Mouse (Mus musculus) neural tube, embryonic 12.5 days (tissue): ENCODE results near the gene Rab11b. TPM values are rescaled to one million over a fixed set of nuclear protein-coding genes. Genes with fewer than 3 reads are reported as not detected.
A peak's percentile ranks its signal among the peaks of the same experiment; 100 is the strongest.

Experiments
- ATAC-seq: fragments of 200-750 bp; cut with Nextera tagmentation; 2 replicates; pipeline ENCODE4 v1.8.0; 2017; ENCODE audit warnings: low read depth, mild to moderate bottlenecking, moderate TSS enrichment, moderate library complexity; ENCODE audit not compliant: low FRiP score
- H3K27ac ChIP-seq: fragments of 300-500 bp; sonication (generic); 2 replicates; pipeline ENCODE4 v1.5.1; 2016
- H3K27me3 ChIP-seq: fragments of 300-500 bp; sonication (generic); replicated peaks from 2 replicates; pipeline ENCODE4 v1.6.1; 2016; ENCODE audit warnings: mild to moderate bottlenecking
- H3K36me3 ChIP-seq: fragments of 300-500 bp; sonication (generic); 2 replicates; pipeline ENCODE4 v1.6.1; 2016; ENCODE audit warnings: mild to moderate bottlenecking
- H3K4me1 ChIP-seq: fragments of 300-500 bp; sonication (generic); 2 replicates; pipeline ENCODE4 v1.6.1; 2016
- H3K4me2 ChIP-seq: fragments of 300-500 bp; sonication (generic); replicated peaks from 2 replicates; pipeline ENCODE4 v1.6.1; 2016; ENCODE audit warnings: mild to moderate bottlenecking
- H3K4me3 ChIP-seq: fragments of 300-500 bp; sonication (generic); 2 replicates; pipeline ENCODE4 v1.5.1; 2016
- H3K9ac ChIP-seq: fragments of 300-500 bp; sonication (generic); 2 replicates; pipeline ENCODE4 v1.6.1; 2016; ENCODE audit warnings: mild to moderate bottlenecking
- H3K9me3 ChIP-seq: fragments of 300-500 bp; sonication (generic); 2 replicates; pipeline ENCODE4 v1.6.1; 2016; ENCODE audit warnings: mild to moderate bottlenecking
- WGBS: fragments of 180-500 bp; shearing (Covaris S2); methylation state at CpG from one replicate; pipeline ENCODE4 v1.1.7; 2016; 5-methylcytosine and 5-hydroxymethylcytosine counted together
- polyA plus RNA-seq: library from polyadenylated mRNA; unstranded; fragments of >200 nt; fragmentation: Nextera tagmentation; extraction: Ambion mirVana; gene quantifications from 2 replicates; pipeline ENCODE4 v1.2.1, GENCODE M21; 2016

Gene Rab11b
- 412 and 463 TPM in 2 replicates for polyA plus RNA-seq

DNA sequence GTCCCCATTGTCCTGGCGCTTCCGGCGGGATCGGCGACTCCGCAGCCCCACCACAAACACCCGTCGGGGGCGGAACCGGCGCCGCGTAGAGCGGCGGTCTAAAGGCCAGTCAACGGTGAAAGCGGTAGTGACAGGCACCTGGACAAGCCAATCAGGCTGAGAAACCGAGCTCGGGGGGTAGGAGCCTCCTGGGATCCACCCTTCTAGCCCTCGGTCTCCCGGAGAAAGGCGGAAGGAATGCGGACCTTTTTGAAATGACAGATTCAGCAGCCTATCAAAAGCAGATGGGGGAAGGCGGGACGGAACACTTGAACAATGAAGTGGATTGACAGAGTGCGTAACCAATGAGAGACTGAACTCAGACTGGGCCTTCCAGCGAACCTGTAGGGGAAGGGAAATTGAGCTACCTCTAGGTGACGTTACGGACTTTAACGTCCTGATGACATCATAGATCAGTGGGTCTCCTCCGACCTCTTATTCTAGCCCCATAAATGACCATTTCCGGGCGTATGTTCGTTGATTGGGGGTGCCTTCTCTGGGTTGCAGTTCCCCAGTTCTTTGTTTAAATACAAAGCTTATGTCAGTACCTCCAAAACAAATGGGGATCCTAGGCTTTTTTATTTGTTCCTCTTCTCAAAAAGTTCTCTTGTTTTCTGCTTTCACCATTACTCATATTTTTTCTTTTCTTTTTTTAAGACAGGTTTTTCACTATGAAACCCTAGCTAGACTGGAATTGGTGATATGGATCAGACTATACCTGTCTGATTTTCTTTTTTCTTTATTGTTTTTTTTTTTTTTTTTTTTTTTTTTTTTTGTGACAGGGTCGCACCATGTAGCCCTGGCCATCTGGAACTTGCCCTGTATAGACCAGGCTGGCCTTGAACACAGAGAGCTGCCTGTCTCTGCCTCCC, at the start of gene Rab11b:
Gene Rab11b, minus strand, starts transcription at position 276 of the 911 bp plus-strand sequence.
- 3% methylated on average over 35 of the region's 35 CpGs for WGBS
- H3K36me3 ChIP-seq = peaks cover 4% of the 10 kb centered on the region; the same call in 1 of the 2 replicates
- peak within 1 kb of the TSS; percentile 73 for H3K4me3 ChIP-seq
- peaks cover 36% of the 10 kb centered on the region for H3K4me1 ChIP-seq
- H3K4me2 ChIP-seq = peak within 1 kb of the TSS; percentile 72
- H3K27ac ChIP-seq = peak within 1 kb of the TSS; percentile 97
- peak; percentile 99 for ATAC-seq
- H3K9me3 ChIP-seq = no peaks in the 10 kb centered on the region
- H3K9ac ChIP-seq = peak within 1 kb of the TSS; percentile 91
- H3K27me3 ChIP-seq = no peaks in the 10 kb centered on the region

DNA sequence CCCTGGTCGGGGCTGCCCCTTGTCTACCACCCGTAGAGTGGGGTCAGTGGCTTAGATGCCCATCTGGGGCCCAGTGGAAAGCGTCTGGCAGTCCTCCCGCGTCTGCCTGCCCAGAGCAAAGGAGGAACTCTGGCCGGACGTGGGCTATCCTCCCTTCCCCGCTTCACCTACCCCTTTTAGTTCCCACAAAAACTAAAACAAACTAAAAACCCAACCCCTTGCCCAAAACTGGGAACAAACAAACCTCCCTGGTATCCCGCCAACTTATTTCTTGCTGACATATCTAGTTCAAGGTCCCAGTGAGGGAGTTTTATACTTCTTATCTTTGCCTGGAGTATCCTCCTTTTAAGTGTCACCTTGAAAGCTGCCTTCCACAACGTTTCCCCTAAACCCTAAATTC, 47.9 kb upstream of the Rab11b start:
- H3K9me3 ChIP-seq = no peaks in the 10 kb centered on the region
- H3K27ac ChIP-seq = no peak overlapping the region
- 50% methylated on average over 10 of the region's 10 CpGs for WGBS
- no peaks in the 10 kb centered on the region for H3K36me3 ChIP-seq
- ATAC-seq = no peak
- no peak overlapping the region for H3K4me2 ChIP-seq
- H3K4me3 ChIP-seq = no peak overlapping the region
- peaks cover 10% of the 10 kb centered on the region for H3K27me3 ChIP-seq
- H3K9ac ChIP-seq = no peak overlapping the region
- peaks cover 8% of the 10 kb centered on the region for H3K4me1 ChIP-seq

DNA sequence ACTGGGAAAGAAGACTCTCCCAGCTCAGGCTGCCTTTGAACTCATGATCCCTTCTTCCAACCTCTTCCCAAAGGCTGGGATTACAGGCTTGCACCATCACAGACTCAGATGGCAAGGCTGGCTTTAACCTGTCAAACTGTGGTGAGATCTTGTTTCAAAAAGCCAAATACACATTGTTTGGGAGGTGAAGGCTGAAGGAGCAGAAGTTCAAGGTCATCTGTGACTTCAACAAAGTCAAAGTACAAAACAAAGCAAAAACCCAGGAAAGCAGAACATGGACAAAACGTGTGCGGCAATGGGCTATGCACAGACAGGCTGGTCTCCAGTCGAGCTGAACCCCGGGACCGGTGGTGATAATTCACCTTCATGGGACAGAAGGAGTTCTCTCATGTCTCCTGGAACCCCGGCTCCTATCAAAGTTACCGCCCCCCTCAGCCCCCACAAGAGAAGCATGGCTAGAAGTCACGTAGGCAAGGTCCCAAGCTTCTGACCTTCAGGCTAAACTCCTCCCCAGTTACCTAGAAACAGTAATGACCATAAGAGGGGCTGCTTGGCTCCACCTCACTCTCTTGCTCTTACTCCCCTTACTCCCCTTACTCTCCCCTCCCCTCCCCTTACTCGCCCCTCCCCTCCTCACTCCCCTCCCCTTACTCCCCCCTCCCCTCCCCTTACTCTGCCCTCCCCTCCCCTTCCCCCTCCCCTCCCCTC, 47.0 kb upstream of the Rab11b start:
- no peak for ATAC-seq
- H3K27ac ChIP-seq = no peak overlapping the region
- no peaks in the 10 kb centered on the region for H3K36me3 ChIP-seq
- no peak overlapping the region for H3K9ac ChIP-seq
- H3K4me2 ChIP-seq = no peak overlapping the region
- H3K4me3 ChIP-seq = no peak overlapping the region
- peaks cover 8% of the 10 kb centered on the region for H3K4me1 ChIP-seq
- peaks cover 8% of the 10 kb centered on the region for H3K27me3 ChIP-seq
- H3K9me3 ChIP-seq = no peaks in the 10 kb centered on the region
- WGBS = 61% methylated on average over 8 of the region's 9 CpGs

DNA sequence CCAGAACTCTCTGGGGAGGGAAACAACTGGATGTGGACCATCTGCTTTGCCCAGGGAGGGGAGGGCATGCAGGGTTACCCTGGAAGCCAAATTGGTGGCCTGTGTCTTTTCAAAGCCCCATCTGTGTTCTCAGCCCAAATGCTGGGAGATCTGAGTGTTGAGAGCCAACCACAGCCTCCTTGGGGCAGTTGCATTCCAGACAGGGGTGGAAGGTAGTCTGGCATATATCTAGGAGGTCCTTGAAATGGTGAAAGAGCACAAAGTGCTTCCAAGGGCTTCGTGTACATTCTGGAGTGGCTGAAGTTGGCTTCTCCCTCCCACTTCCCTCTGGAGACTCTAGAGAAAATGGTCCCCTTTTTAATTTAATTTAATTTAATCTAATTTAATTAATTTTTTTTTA, 44.4 kb upstream of the Rab11b start:
- no peaks in the 10 kb centered on the region for H3K4me1 ChIP-seq
- H3K27ac ChIP-seq = no peak overlapping the region
- H3K27me3 ChIP-seq = no peaks in the 10 kb centered on the region
- WGBS = 77% methylated on average over 1 of the region's 1 CpGs
- ATAC-seq = no peak
- no peak overlapping the region for H3K9ac ChIP-seq
- H3K4me3 ChIP-seq = no peak overlapping the region
- H3K36me3 ChIP-seq = no peaks in the 10 kb centered on the region
- no peak overlapping the region for H3K4me2 ChIP-seq
- no peaks in the 10 kb centered on the region for H3K9me3 ChIP-seq

DNA sequence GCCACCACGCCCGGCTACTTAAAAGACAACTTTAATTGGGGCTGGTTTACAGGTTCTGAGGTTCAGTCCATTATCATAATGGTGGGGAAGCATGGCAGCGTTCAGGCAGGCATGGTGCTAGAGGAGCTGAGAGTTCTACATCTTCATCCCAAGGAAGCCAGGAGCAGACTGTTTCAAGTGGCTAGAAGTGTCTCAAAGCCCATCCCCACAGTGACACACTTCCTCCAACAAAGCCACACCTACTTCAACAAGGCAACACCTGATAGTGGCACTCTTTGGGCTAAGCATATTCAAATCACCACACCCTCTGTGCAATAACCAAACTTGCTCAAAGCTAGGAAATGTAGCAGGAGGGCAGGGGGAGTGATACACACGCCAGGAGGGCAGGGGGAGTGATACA, 43.9 kb upstream of the Rab11b start:
- WGBS = 59% methylated on average over 4 of the region's 4 CpGs
- no peak for ATAC-seq
- H3K27ac ChIP-seq = no peak overlapping the region
- no peaks in the 10 kb centered on the region for H3K27me3 ChIP-seq
- H3K9me3 ChIP-seq = no peaks in the 10 kb centered on the region
- no peak overlapping the region for H3K4me3 ChIP-seq
- no peak overlapping the region for H3K4me2 ChIP-seq
- no peak overlapping the region for H3K9ac ChIP-seq
- H3K36me3 ChIP-seq = no peaks in the 10 kb centered on the region
- no peaks in the 10 kb centered on the region for H3K4me1 ChIP-seq

DNA sequence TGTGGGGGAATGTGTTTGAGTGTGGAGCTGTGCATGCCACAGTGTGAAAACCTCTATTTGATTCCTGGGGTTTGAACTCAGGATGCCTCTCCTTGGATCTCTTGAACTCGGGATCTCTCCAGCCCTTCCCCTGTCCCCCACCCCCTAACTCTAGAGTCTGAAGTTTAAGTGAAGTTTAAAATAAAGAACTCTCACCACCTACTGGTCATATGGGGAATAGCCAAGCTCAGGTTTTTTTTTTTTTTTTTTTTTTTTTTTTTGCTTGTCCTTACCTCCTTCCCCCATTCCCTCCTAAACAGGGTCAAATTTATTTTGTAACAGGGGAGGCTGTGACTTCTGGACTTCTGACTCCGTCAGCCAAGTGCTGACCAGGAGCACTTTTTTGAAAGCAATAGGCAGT, 41.9 kb upstream of the Rab11b start:
- H3K36me3 ChIP-seq = no peaks in the 10 kb centered on the region
- ATAC-seq = no peak
- H3K4me2 ChIP-seq = no peak overlapping the region
- no peak overlapping the region for H3K27ac ChIP-seq
- no peaks in the 10 kb centered on the region for H3K4me1 ChIP-seq
- no peak overlapping the region for H3K9ac ChIP-seq
- no peak overlapping the region for H3K4me3 ChIP-seq
- no peaks in the 10 kb centered on the region for H3K9me3 ChIP-seq
- WGBS = 12% methylated on average over 2 of the region's 2 CpGs
- H3K27me3 ChIP-seq = no peaks in the 10 kb centered on the region

DNA sequence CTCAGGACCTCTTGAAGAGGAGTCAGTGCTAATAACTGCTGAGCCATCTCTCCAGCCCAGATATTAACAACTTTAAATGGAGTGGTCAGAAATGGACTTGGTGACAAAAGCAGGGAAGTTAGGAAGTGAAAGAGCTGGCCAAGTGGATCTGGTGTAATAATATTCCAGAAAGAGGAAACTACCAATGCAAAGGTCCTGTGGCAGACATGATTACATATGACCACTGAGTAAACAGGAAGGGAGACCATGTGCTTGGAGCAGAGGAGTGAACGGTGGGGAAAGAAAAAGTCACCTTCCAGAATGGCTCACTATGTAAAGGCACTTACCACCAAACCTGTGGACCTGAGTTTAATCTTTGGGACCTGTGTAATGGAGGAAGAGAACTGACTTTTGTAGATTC, 38.9 kb upstream of the Rab11b start:
- Histone ChIP-seq H3K27ac (no peak overlapping the region), H3K9ac (no peak overlapping the region), H3K4me1 (no peaks in the 10 kb centered on the region), H3K27me3 (no peaks in the 10 kb centered on the region), H3K9me3 (no peaks in the 10 kb centered on the region), H3K36me3 (no peaks in the 10 kb centered on the region), H3K4me3 (no peak overlapping the region), H3K4me2 (no peak overlapping the region)
- ATAC-seq = no peak
- WGBS = 77% methylated on average over 1 of the region's 1 CpGs

DNA sequence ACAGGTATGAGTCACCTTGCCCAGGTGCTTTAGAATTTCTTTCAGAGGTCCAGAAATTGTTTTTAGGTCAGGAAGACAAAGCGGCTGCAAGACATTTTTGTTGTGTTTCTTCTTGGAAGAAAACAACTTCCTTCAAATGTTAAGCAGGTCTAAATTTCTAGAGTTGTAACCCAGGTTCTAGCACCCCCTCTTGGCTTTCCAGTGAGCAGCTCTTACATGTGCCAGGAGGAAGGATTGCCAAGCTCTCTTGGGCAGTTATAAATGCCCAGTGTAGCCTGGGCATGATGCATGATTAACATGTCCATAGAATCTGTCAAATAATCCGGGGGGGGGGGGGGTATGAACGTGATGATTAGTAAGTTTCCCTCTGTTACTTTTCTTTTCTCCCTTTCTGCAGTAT, 38.0 kb upstream of the Rab11b start:
- H3K27ac ChIP-seq = no peak overlapping the region
- H3K9me3 ChIP-seq = no peaks in the 10 kb centered on the region
- no peaks in the 10 kb centered on the region for H3K27me3 ChIP-seq
- ATAC-seq = no peak
- H3K4me3 ChIP-seq = no peak overlapping the region
- H3K4me2 ChIP-seq = no peak overlapping the region
- WGBS = 57% methylated on average over 3 of the region's 3 CpGs
- H3K36me3 ChIP-seq = no peaks in the 10 kb centered on the region
- H3K9ac ChIP-seq = no peak overlapping the region
- no peaks in the 10 kb centered on the region for H3K4me1 ChIP-seq

DNA sequence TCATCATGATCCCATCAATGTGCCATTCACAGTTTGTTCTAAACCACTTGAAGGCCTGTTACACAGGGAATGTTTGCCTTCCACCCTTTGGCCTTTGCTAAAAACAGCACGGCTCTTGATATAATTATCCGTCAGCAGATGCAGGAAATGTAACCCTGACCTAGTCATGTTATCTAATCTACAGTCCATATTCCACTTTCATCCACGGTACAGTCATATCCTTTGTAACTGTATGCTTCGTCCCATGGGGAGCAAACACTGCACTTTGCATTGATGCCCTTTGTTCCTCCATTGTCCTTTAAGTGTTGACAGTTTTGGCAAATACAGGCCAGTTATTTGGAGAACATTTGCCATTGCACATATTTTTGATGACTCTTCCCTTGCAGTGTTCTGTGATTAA, 28.4 kb upstream of the Rab11b start:
- Histone ChIP-seq H3K4me1 (no peaks in the 10 kb centered on the region), H3K4me3 (no peak overlapping the region), H3K27me3 (no peaks in the 10 kb centered on the region), H3K9ac (no peak overlapping the region), H3K27ac (no peak overlapping the region), H3K9me3 (no peaks in the 10 kb centered on the region), H3K36me3 (no peaks in the 10 kb centered on the region), H3K4me2 (no peak overlapping the region)
- WGBS = 84% methylated on average over 4 of the region's 4 CpGs
- ATAC-seq = no peak

DNA sequence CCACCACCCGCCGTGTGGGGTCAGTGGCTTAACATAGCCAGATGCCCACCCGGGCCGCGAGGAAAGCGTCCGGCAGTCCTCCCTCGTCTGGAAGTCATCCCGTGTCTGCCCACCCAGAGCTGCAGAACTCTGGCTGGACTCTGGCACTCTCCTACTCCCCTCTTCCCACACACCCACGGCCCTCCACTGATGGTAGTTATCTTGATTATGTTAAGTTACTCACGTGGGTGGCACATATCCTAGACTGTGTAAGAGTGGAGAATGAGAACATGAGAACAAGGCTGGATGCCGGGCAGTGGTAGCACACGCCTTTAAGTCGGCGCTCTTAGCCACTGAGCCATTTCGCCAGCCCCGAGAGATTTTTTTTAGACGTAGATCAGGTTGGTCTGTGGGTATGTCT, 26.0 kb upstream of the Rab11b start:
- no peak overlapping the region for H3K4me3 ChIP-seq
- H3K9ac ChIP-seq = no peak overlapping the region
- ATAC-seq = no peak
- no peaks in the 10 kb centered on the region for H3K36me3 ChIP-seq
- no peaks in the 10 kb centered on the region for H3K9me3 ChIP-seq
- peaks cover 3% of the 10 kb centered on the region for H3K4me1 ChIP-seq
- H3K27me3 ChIP-seq = 0 out of 2 replicates have a peak, but pooled peaks cover 5% of the 10 kb centered on the region
- no peak overlapping the region for H3K4me2 ChIP-seq
- no peak overlapping the region for H3K27ac ChIP-seq
- 88% methylated on average over 18 of the region's 18 CpGs for WGBS

DNA sequence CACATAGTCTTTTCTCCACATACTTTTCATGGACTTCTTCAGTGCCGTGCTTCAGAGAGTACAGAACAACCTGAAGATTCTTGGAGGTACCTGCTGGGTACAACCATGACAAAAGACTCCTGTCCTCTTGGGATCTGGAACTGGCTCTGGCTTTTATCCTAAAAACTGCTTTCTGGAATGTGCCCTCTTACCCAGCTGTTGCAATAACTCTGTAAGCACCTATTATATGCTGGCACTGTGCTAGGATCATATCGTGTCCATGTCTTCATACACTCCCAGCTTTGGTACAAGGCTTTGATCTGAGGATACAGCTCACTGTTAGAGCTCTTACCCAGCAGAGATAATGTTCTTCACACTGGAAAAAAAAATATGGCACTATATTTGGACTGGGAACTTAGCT, 24.6 kb upstream of the Rab11b start:
- H3K9me3 ChIP-seq = no peaks in the 10 kb centered on the region
- peaks cover 10% of the 10 kb centered on the region for H3K4me1 ChIP-seq
- ATAC-seq = no peak
- no peak overlapping the region for H3K4me3 ChIP-seq
- H3K9ac ChIP-seq = no peak overlapping the region
- H3K27me3 ChIP-seq = 0 out of 2 replicates have a peak, but pooled peaks cover 5% of the 10 kb centered on the region
- no peak overlapping the region for H3K27ac ChIP-seq
- no peaks in the 10 kb centered on the region for H3K36me3 ChIP-seq
- 87% methylated on average over 2 of the region's 2 CpGs for WGBS
- H3K4me2 ChIP-seq = no peak overlapping the region

DNA sequence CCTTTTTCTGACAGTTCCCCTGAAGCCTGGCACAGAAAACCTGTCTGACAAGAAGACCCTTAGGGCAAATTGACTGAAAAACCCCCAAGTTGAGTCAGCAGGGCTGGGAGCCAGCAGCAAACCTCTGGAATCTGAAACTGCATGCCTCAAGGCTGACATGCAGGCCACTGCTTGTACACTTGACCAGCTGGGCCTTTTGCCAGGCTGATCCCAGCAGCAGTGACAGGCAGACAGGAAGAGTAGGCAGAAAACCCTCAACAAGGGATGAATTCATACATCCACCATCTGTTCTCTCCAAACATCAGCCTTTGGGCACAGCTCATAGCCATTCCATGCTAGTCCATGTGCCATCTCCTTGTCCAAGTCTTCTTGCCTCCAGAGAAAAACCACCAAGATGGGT, 23.1 kb upstream of the Rab11b start:
- Histone ChIP-seq H3K9me3 (no peaks in the 10 kb centered on the region), H3K9ac (no peak overlapping the region), H3K4me2 (no peak overlapping the region), H3K4me1 (peaks cover 17% of the 10 kb centered on the region), H3K27ac (no peak overlapping the region), H3K36me3 (no peaks in the 10 kb centered on the region), H3K4me3 (no peak overlapping the region), H3K27me3 (0 out of 2 replicates have a peak, but pooled peaks cover 5% of the 10 kb centered on the region)
- ATAC-seq = no peak
